Mouse (Mus musculus) cortical plate, adult 2 months (tissue): ENCODE results near the gene Rpl35. TPM values are rescaled to one million over a fixed set of nuclear protein-coding genes. Genes with fewer than 3 reads are reported as not detected.

Experiments used
- H3K27ac ChIP-seq: fragments of 200-500 bp; 2 replicates; pipeline ENCODE4 v1.5.1; 2012; ENCODE audit warnings: low read length, control low read depth, inconsistent platforms; ENCODE audit not compliant: insufficient read depth
- H3K4me1 ChIP-seq: fragments of 200-500 bp; 2 replicates; pipeline ENCODE4 v1.6.1; 2011; ENCODE audit warnings: low read length; ENCODE audit not compliant: control insufficient read depth, insufficient read depth
- H3K4me3 ChIP-seq: fragments of 200-500 bp; 2 replicates; pipeline ENCODE4 v1.5.1; 2011; ENCODE audit warnings: mild to moderate bottlenecking, low read length, control low read depth; ENCODE audit not compliant: insufficient read depth
- CTCF ChIP-seq: fragments of 200-500 bp; IDR thresholded peaks from 2 replicates; pipeline ENCODE4 v1.5.1; 2011; ENCODE audit warnings: mild to moderate bottlenecking, control low read depth, low read length; ENCODE audit not compliant: insufficient read depth; ENCODE audit errors: extremely low read depth
- POLR2A ChIP-seq: fragments of 200-500 bp; IDR thresholded peaks from 2 replicates; pipeline ENCODE4 v1.6.1; 2011; ENCODE audit warnings: mild to moderate bottlenecking, low read length, control low read depth; ENCODE audit not compliant: insufficient read depth; ENCODE audit errors: extremely low read depth
- polyA plus RNA-seq: library from polyadenylated mRNA; depleted of rRNA; stranded (reverse); fragments of >200 nt; gene quantifications from 2 replicates; pipeline ENCODE4 v1.2.3, GENCODE M21; 2012; rRNA removed

Gene Rpl35
- polyA plus RNA-seq, 1 experiment, result 254 TPM

GRCm38 (mm10) chr2:38953152-38953883, 52.1 kb downstream of the Rpl35 start:
- Histone ChIP-seq H3K4me3 (no peak overlapping the region), H3K27ac (no peak overlapping the region), H3K4me1 (peaks cover 2% of the 10 kb centered on the region)
- TF ChIP-seq CTCF (no peak), POLR2A (no peak)

Other genes starting within 250 kb of the Rpl35 start
- 7.7 and 7.9 TPM in 2 replicates for gene Nr6a1, start 77.9 kb downstream of the Rpl35 start, polyA plus RNA-seq
- 2.0 TPM in 2 replicates for gene Olfml2a, start 73.6 kb downstream of the Rpl35 start, polyA plus RNA-seq
- gene Wdr38, start 8.1 kb downstream of the Rpl35 start, polyA plus RNA-seq, result 1.0 and 1.1 TPM in 2 replicates
- 108 and 112 TPM in 2 replicates for gene Arpc5l, start 276 bp downstream of the Rpl35 start, polyA plus RNA-seq
- 40.2 and 45.0 TPM in 2 replicates for gene Golga1, start 59.9 kb upstream of the Rpl35 start, polyA plus RNA-seq
- 12.2 and 14.2 TPM in 2 replicates for gene Scai, start 185.1 kb upstream of the Rpl35 start, polyA plus RNA-seq
- 45.2 and 47.4 TPM in 2 replicates for gene Ppp6c, start 220.8 kb upstream of the Rpl35 start, polyA plus RNA-seq